Mouse (Mus musculus): ENCODE results near the gene Unc5a. TPM values are rescaled to one million over a fixed set of nuclear protein-coding genes. Genes with fewer than 3 reads are reported as not detected.

The Unc5a gene
- polyA plus RNA-seq, 1 experiment from 2014 or later = 1.1 TPM

DNA sequence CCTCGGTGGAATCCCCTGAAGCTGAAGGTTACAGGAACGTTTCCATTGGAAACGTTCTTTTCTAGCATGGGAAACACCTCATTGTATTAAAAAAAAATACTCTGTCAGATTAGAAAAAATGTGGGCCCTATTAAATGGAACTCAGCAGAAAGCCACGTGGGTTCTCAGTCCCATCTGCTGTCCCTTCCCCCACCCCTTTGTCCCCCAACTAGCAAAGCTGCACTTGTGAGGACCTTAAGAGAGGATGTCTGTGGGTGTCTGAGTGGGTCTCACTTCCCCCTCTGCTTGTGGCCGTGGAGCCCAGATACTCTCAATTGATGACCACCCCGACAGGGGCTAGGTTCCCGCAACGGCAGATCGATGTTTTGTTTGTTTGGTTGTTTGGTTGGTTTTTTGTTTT lies 27.5 kb upstream of the Unc5a start:
- H3K4me1 ChIP-seq (replicated peaks; ENCODE audit: control insufficient read depth, insufficient read depth, low read length) = no peaks in the 10 kb centered on the region
- no peaks in the 10 kb centered on the region for H3K36me3 ChIP-seq (ENCODE audit: control insufficient read depth, insufficient read depth)
- H3K4me3 ChIP-seq (ENCODE audit: low read depth, low read length) = no peak overlapping the region
- H3K27ac ChIP-seq (ENCODE audit: low read depth, low read length) = no peak overlapping the region
- H3K4me2 ChIP-seq (replicated peaks; ENCODE audit: low read depth) = no peak overlapping the region
- no peak for ATAC-seq
- WGBS = 78% methylated on average over 9 of the region's 9 CpGs
- H3K9ac ChIP-seq (ENCODE audit: low read depth, low read length) = no peak overlapping the region
- TF ChIP-seq CTCF (IDR thresholded peaks at IDR 0.05; ENCODE audit: low read depth) = no peak
- H3K27me3 ChIP-seq (replicated peaks; ENCODE audit: control insufficient read depth, insufficient read depth, low read length) = no peaks in the 10 kb centered on the region
- no peaks in the 10 kb centered on the region for H3K9me3 ChIP-seq (ENCODE audit: control insufficient read depth)

DNA sequence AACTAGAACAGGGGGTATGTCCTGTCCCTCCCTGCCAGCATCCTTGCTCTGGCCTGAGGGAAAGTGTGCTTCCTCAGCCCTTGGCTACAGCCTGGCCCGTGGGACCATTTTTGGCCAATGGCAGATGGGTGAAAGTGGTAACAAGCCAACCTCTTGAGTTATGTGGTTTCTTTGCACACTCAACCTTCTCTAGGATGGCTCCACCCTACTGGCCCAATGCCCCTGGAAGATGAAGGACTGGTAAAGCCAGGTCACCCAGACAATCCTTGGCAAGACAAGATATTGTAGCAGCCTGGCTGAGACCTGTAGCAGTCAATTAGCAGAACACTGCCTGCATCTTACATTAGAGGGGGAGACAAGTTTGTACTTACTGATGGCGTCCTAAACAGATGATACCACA lies 25.5 kb upstream of the Unc5a start:
- no peak for ATAC-seq
- Histone ChIP-seq H3K4me2 (replicated peaks; ENCODE audit: low read depth) (no peak overlapping the region), H3K9ac (ENCODE audit: low read depth, low read length) (no peak overlapping the region), H3K4me3 (ENCODE audit: low read depth, low read length) (no peak overlapping the region), H3K27me3 (replicated peaks; ENCODE audit: control insufficient read depth, insufficient read depth, low read length) (no peaks in the 10 kb centered on the region), H3K4me1 (replicated peaks; ENCODE audit: control insufficient read depth, insufficient read depth, low read length) (no peaks in the 10 kb centered on the region), H3K27ac (ENCODE audit: low read depth, low read length) (no peak overlapping the region), H3K36me3 (ENCODE audit: control insufficient read depth, insufficient read depth) (no peaks in the 10 kb centered on the region), H3K9me3 (ENCODE audit: control insufficient read depth) (no peaks in the 10 kb centered on the region)
- TF ChIP-seq CTCF (IDR thresholded peaks at IDR 0.05; ENCODE audit: low read depth) = no peak
- 93% methylated on average over 2 of the region's 2 CpGs for WGBS

DNA sequence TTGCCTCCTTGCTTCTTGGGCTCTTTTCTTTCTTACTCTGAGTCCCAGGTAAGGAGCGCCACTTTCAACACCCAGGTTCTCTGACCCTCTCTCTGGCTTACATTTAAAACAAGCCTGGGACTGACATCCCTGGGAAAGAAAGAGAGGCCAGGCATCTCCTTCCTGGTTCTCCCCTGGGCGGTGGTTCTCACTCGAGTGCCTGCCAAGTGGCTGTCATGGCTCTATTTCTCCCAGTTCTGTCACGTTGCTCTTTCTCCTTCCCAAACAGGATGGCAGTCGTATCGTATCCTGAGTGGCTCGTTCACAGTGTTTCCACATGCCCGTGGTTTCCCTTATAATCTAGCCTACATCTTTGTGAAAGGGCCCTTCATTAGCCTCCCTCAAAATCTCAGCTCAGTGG lies 23.7 kb upstream of the Unc5a start:
- no peak overlapping the region for H3K4me3 ChIP-seq (ENCODE audit: low read depth, low read length)
- H3K9me3 ChIP-seq (ENCODE audit: control insufficient read depth) = no peaks in the 10 kb centered on the region
- TF ChIP-seq CTCF (IDR thresholded peaks at IDR 0.05; ENCODE audit: low read depth) = no peak
- no peaks in the 10 kb centered on the region for H3K27me3 ChIP-seq (replicated peaks; ENCODE audit: control insufficient read depth, insufficient read depth, low read length)
- no peak overlapping the region for H3K9ac ChIP-seq (ENCODE audit: low read depth, low read length)
- H3K4me1 ChIP-seq (replicated peaks; ENCODE audit: control insufficient read depth, insufficient read depth, low read length) = no peaks in the 10 kb centered on the region
- ATAC-seq = no peak
- no peak overlapping the region for H3K4me2 ChIP-seq (replicated peaks; ENCODE audit: low read depth)
- no peaks in the 10 kb centered on the region for H3K36me3 ChIP-seq (ENCODE audit: control insufficient read depth, insufficient read depth)
- WGBS = 63% methylated on average over 8 of the region's 8 CpGs
- H3K27ac ChIP-seq (ENCODE audit: low read depth, low read length) = no peak overlapping the region

DNA sequence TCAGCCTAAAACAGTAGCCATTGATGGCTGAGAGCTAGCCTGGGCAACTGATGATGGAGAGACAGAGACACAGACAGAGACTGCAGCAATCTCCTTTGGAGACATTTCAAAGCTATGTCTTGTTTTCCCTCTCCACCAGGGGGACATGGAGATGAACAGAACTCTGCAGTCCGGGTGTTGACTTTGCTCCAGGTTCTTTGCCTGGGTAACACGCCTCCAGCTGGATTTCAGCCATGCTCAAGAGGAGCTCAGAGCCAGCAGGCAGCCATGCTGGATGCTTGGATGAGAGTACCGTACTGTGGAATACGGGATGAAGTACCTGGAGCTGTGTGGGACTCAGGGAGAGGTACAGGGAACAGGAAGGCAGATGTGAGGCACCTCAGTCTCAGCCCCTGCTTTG lies 22.6 kb upstream of the Unc5a start:
- H3K4me1 ChIP-seq (replicated peaks; ENCODE audit: control insufficient read depth, insufficient read depth, low read length) = no peaks in the 10 kb centered on the region
- H3K9ac ChIP-seq (ENCODE audit: low read depth, low read length) = no peak overlapping the region
- H3K4me3 ChIP-seq (ENCODE audit: low read depth, low read length) = no peak overlapping the region
- no peaks in the 10 kb centered on the region for H3K36me3 ChIP-seq (ENCODE audit: control insufficient read depth, insufficient read depth)
- no peak for ATAC-seq
- no peaks in the 10 kb centered on the region for H3K27me3 ChIP-seq (replicated peaks; ENCODE audit: control insufficient read depth, insufficient read depth, low read length)
- H3K27ac ChIP-seq (ENCODE audit: low read depth, low read length) = no peak overlapping the region
- H3K9me3 ChIP-seq (ENCODE audit: control insufficient read depth) = no peaks in the 10 kb centered on the region
- peak; percentile 48 for TF ChIP-seq CTCF (IDR thresholded peaks at IDR 0.05; ENCODE audit: low read depth)
- H3K4me2 ChIP-seq (replicated peaks; ENCODE audit: low read depth) = no peak overlapping the region
- WGBS = 54% methylated on average over 4 of the region's 4 CpGs

DNA sequence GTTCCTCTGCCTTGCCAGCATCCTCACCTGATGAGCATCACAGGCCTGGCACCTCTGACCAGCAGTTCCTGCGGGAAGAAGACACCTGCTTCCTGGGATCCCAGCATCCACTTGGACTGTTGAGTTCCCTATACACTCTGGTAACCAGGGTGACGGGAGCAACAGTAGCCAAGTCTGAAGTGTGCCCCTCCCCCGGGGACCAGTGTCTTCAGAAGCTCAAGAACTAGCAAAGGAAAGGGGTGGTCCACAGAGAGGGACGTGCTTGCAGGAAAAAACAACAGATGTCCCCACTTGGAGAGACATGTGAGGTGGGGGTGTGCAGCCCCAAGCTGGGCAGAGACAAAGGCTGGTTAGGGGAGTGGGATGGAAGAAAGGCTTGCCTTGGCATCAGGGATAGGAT lies 19.1 kb upstream of the Unc5a start:
- no peaks in the 10 kb centered on the region for H3K36me3 ChIP-seq (ENCODE audit: control insufficient read depth, insufficient read depth)
- H3K4me1 ChIP-seq (replicated peaks; ENCODE audit: control insufficient read depth, insufficient read depth, low read length) = no peaks in the 10 kb centered on the region
- no peaks in the 10 kb centered on the region for H3K9me3 ChIP-seq (ENCODE audit: control insufficient read depth)
- H3K4me3 ChIP-seq (ENCODE audit: low read depth, low read length) = no peak overlapping the region
- no peak overlapping the region for H3K4me2 ChIP-seq (replicated peaks; ENCODE audit: low read depth)
- no peak overlapping the region for H3K9ac ChIP-seq (ENCODE audit: low read depth, low read length)
- WGBS = 39% methylated on average over 4 of the region's 4 CpGs
- ATAC-seq = no peak
- no peaks in the 10 kb centered on the region for H3K27me3 ChIP-seq (replicated peaks; ENCODE audit: control insufficient read depth, insufficient read depth, low read length)
- no peak overlapping the region for H3K27ac ChIP-seq (ENCODE audit: low read depth, low read length)
- no peak for TF ChIP-seq CTCF (IDR thresholded peaks at IDR 0.05; ENCODE audit: low read depth)

DNA sequence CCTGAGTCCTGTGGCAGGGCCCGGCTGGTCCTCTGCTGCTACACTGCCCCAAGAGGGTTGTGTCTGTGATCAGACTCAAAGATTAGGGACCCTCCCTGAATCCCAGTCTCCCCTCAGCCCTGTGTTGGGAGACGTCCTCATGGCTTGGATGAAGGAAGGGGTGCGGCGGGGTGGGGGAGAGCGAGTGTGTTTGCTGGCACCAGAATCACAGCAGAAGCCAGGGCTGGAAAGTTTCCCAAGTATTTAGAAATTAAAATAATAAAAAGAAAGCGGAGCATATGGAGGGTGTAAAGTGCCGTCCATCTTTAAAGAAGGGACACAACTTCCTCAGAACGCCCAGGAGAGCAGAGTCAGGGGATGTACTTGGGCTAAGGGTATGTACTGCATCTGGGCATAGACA lies 14.3 kb upstream of the Unc5a start:
- TF ChIP-seq CTCF (IDR thresholded peaks at IDR 0.05; ENCODE audit: low read depth) = no peak
- H3K4me2 ChIP-seq (replicated peaks; ENCODE audit: low read depth) = no peak overlapping the region
- H3K4me3 ChIP-seq (ENCODE audit: low read depth, low read length) = no peak overlapping the region
- H3K9me3 ChIP-seq (ENCODE audit: control insufficient read depth) = no peaks in the 10 kb centered on the region
- no peaks in the 10 kb centered on the region; the same call in 1 of the 2 replicates for H3K27me3 ChIP-seq (replicated peaks; ENCODE audit: control insufficient read depth, insufficient read depth, low read length)
- no peak overlapping the region for H3K27ac ChIP-seq (ENCODE audit: low read depth, low read length)
- no peaks in the 10 kb centered on the region for H3K4me1 ChIP-seq (replicated peaks; ENCODE audit: control insufficient read depth, insufficient read depth, low read length)
- no peak overlapping the region for H3K9ac ChIP-seq (ENCODE audit: low read depth, low read length)
- no peaks in the 10 kb centered on the region for H3K36me3 ChIP-seq (ENCODE audit: control insufficient read depth, insufficient read depth)
- 75% methylated on average over 8 of the region's 8 CpGs for WGBS
- ATAC-seq = no peak

DNA sequence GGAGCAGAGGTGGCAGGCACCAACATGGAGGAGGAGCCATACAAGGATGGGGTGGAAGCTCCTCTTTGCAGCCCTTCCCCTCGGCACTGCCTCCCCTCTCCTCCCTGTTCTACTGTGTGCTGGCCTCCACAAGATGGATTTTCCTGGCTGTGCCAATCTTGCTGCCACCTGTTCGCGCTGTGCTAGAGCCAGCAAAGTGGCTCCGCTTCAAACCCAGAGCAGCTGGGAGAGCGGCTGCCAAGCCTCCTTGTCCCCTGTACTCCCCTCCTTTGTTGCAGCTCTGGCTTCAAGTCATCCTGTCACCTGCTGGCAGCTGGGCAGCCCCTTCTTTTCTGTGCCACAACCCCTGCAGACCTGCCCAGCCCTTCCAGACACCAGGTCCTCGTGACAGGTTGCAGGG lies 13.0 kb upstream of the Unc5a start:
- H3K27ac ChIP-seq (ENCODE audit: low read depth, low read length) = no peak overlapping the region
- H3K27me3 ChIP-seq (replicated peaks; ENCODE audit: control insufficient read depth, insufficient read depth, low read length) = no peaks in the 10 kb centered on the region; the same call in 1 of the 2 replicates
- no peak overlapping the region for H3K9ac ChIP-seq (ENCODE audit: low read depth, low read length)
- TF ChIP-seq CTCF (IDR thresholded peaks at IDR 0.05; ENCODE audit: low read depth) = no peak
- WGBS = 65% methylated on average over 6 of the region's 6 CpGs
- H3K4me1 ChIP-seq (replicated peaks; ENCODE audit: control insufficient read depth, insufficient read depth, low read length) = no peaks in the 10 kb centered on the region
- ATAC-seq = no peak
- no peak overlapping the region for H3K4me3 ChIP-seq (ENCODE audit: low read depth, low read length)
- no peaks in the 10 kb centered on the region for H3K9me3 ChIP-seq (ENCODE audit: control insufficient read depth)
- H3K4me2 ChIP-seq (replicated peaks; ENCODE audit: low read depth) = no peak overlapping the region
- no peaks in the 10 kb centered on the region for H3K36me3 ChIP-seq (ENCODE audit: control insufficient read depth, insufficient read depth)
